Mouse (Mus musculus) ES-Bruce4 (cell line): ENCODE data around the gene Styx.

ENCODE experiments used
- CTCF ChIP-seq: IDR thresholded peaks from one replicate; pipeline ENCODE4 v1.8.1; 2011; ENCODE audit warnings: low read depth, low read length
- EP300 ChIP-seq: IDR thresholded peaks from 2 replicates; pipeline ENCODE4 v1.6.1; 2011; ENCODE audit warnings: low read depth, low read length; ENCODE audit not compliant: insufficient read depth
- POLR2A ChIP-seq: IDR thresholded peaks from one replicate; pipeline ENCODE4 v1.8.1; 2011; ENCODE audit warnings: low read length; ENCODE audit not compliant: insufficient read depth

- TF ChIP-seq CTCF (no peak), EP300 (no peak), POLR2A (no peak)
Measured at GRCm38 (mm10) chr14:45461945-45462344, 111.1 kb downstream of the Styx start.
